Mouse (Mus musculus) common myeloid progenitor, adult 5-6 weeks (primary cell): Measurements from ENCODE around the gene Slc2a2. TPM values are rescaled to one million over a fixed set of nuclear protein-coding genes. Genes with fewer than 3 reads are reported as not detected.
A peak's percentile ranks its signal among the peaks of the same experiment; 100 is the strongest.

ENCODE experiments used
- ATAC-seq: replicated peaks from 2 replicates; pipeline ENCODE4 v1.8.0; 2016; ENCODE audit warnings: low read depth, mild to moderate bottlenecking, moderate TSS enrichment, inconsistent platforms; ENCODE audit not compliant: poor library complexity, severe bottlenecking
- total RNA-seq: library from RNA; stranded (forward); fragments of 200-1000, 187-1606 nt; gene quantifications from 2 replicates; pipeline ENCODE4 v1.2.3, GENCODE M21; 2017

Gene Slc2a2
- total RNA-seq: not detected in 2 replicates

DNA sequence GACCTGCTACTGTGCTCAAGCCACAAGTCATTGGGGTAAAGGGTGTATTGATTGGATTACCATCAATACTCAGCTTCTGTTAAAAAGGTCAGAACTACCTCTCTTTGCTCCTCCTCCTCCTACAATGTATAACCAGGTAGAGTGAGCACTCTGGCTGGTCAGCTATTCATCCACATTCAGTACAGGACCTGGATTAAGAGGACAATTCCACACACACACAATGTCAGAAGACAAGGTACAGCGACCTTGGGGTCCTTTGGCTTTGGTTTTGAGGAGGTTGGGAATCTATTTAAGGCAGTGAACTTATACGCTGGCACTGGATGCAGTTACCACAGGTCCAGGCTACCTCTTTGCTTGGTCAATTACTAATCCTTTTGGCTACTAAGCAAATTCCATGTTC, at the start of gene Slc2a2:
TSS of gene Slc2a2 (plus strand) at position 107 of the 400 bp plus-strand sequence.
- no peak for ATAC-seq

DNA sequence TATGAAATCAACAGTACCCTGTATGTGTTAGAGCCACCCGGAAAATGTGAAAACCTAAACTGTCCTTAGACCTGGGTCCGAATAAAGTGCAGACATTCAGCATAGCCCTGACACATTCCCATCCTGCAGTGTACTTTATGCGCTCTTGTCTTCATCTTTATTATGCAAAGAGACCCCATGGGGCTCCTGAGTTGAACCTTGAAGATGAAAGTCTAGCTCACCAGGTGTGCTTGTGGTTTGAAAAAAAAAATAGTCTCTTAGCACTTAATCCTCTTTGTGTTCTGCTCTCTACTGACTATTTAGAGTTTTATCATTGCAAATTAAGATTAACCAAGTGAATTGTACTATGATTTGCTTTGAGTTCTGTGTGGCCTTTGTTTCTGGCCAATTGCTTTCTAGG, 45.1 kb upstream of the Slc2a2 start:
- ATAC-seq: no peak

DNA sequence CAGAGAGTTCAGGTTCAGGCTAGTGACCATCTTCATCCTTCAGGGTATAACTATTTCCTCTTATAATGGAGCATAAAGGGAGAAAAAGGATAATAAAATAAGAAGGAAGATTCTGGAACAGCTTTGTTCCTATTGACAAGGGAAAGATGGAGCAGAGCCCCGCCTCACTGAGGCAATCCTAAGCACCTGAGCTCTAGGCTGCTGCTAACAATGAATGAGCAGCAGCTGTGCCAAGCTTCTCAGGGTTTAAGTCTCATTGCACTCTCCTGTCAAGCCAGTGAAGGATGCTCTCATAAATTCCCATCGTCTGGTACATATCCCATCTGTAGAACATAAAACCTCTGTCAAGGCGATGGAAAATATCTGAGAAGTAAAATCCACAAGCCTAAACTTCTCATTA, 44.7 kb upstream of the Slc2a2 start:
- ATAC-seq: no peak

DNA sequence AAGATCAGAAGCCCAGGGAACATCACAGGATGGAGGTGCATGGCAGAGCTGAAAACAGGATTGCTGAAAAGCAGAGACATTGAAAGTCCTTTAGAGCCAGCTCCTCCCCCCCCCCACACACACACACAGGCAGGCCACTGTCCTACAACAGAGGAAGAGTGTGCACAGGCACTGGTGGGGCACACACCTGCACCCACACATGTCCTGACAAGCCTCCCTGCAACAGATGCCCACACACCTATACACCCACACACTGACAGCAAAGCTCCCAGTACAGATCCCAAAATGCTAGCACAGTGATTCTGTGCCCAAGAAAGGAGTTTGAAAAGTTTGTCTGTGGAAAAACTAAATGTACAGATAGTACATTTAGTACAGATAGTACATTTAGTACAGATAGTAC, 43.0 kb upstream of the Slc2a2 start:
- ATAC-seq: no peak

DNA sequence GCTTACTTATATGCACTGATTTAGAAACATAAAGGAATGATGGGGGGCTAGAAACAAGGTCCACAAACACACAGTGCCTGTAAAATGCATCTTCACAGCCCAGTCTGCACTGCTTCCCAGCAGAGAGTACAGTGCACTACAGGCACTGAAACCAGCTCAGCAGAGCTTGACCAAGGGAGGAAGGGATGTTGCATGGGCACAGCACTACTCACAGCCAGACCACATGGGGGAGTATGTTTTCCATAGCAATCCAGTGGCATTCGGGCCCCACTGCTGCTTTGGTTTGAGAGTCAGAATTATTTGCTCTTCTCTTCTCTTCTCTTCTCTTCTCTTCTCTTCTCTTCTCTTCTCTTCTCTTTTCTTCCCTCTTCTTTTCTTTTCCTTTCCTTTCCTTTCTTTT, 39.4 kb upstream of the Slc2a2 start:
- no peak for ATAC-seq

DNA sequence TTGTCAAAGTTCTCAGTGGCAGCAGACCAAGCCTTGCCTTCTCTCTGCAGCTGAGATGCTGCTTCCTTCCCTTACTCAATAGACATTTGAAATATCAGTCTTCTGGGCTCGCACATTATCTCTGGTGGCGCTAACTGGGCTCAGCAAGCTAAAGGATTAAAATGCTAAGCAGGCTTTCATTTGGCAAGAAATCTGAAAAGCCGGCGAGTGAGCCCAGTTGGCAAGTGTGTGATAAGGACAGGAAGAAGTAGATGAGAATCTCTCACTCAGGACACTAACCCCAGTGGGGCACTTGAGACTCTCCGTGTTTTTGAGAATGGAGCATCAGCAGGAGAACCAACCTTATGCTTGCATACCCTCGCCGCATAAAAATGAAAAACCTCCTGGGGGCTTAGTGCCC, 16.9 kb upstream of the Slc2a2 start:
- no peak for ATAC-seq

DNA sequence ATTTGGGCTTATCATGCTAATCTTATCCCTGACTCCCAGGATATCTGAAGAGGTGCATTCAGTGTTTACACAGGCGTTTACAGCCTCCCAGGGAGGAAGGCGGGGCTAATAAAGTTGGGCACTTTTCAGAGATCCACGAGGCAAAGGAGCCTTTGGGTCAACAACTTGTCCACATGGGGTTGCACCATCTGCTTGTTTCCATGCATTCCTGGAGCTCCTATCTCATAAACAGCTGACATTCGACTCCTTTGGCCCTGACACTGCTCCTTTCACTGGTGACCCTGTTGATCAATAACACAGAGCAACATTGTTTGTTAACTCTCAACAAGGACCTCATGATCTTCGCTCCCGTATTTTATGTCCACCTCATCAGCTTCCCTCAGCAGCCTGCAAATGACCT, 15.8 kb upstream of the Slc2a2 start:
- ATAC-seq: no peak

DNA sequence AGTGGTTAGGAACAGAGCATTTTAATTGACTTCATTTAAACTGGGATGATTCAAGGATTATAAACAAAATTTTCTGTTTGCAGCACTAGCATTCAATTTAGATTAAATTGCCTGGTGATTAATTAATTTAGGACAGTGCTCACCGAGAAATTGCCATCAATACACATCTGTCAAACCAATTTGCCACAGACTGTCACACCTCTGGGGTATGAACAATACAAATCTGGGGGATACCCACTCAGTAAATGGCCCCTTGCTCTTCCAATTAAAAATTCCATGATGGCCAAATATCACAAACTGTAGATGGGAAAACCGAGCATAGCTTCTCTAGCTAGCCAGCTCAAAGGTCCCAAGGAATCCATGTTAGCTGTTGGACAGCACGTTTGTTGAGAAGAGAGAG, 15.3 kb upstream of the Slc2a2 start:
- ATAC-seq: no peak

DNA sequence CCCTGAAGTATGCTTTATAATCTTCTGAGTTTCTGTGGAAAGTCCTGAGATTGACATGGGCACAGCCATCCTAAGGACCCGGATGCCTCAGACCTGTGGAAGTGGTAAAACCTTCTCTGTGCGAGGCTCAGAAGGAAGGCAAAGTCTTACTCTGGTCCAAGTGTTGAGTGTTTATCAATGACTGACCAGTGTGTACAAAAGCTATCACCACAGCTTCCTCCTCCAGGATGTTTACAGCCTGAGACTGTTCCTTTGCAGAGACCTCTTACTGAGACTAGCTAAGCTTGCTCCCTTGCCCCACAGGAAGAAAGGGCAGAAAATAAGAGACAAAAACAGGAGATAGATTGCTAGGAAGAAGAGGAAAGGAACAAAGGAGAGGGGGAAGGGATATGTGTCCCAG, 12.2 kb upstream of the Slc2a2 start:
- ATAC-seq: no peak

DNA sequence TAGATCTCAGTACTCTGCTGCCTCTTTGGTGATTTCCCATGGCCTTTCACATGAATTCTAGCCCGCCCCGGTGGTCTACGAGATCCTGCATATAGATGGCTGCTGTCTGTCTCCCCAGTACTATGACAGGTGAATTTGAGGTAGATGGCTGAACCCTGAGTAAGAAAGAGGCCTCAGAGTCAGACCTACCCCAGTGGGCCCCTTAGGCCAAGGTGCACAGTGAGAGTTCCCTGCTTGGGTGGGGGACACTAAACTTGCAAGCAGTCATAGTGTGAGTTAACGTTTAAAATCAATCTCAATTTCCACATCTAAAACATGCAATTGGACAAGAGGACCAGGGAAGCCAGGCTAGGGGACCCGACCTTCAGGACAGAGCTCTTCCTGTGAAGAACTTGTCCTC, 2.9 kb upstream of the Slc2a2 start:
- no peak for ATAC-seq

DNA sequence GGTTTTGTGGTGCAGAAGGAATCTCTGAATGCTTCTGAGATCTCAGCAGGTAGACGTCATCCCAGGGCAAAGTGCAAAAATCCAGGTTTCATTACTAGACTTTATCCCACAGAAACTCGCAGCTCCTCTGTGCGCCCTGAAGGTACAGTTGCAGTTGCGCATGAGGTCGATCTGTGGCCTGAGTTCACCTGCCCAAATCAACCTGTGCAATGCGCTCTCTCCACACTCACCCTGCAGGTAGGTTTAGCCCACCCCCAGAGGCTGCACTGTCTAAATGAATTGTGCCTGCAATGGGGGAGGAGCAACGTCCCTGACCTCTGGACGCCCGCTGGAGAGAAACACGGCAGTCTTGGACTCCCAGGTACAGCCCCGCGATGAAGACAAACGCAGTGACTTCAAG, 2.1 kb upstream of the Slc2a2 start:
- ATAC-seq: no peak

DNA sequence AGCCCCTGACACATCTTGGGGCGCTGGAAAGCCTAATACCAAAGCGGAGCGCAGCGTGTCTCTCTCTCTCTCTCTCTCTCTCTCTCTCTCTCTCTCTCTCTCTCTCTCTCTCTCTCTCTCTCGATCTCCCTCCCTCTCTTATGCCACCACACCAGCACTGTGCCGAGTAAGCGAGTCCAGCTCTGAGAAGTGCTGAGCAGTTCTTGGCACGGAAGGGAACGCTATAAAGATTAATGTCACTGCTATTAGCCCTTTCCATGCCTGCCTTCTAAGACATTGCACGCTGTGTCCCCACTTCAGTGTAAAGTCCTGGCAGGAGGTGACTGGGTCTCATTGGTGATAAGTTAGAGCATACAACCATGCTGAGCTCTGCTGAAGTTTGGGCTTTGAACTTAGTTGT, 1.5 kb upstream of the Slc2a2 start:
- ATAC-seq: no peak

DNA sequence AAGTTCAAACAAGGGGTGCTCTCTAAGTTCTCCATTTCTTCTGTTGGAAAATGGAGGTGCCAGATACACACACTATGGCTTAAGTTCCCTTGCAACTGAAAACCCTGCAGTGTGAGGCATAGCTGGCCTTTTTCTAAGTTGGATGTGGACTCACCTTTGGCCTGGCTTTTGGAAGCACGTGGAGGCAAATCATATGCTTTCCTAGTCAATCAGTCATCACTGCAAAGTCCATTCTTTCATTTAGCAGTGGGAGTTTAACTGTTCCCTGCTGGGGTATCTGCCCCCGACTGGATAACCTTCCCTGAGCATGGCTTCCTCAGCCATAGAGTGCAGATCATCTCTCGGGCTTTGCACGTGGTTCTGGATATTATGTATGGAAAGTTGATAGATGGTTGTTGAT, 1.9 kb downstream of the Slc2a2 start:
- ATAC-seq: no peak

DNA sequence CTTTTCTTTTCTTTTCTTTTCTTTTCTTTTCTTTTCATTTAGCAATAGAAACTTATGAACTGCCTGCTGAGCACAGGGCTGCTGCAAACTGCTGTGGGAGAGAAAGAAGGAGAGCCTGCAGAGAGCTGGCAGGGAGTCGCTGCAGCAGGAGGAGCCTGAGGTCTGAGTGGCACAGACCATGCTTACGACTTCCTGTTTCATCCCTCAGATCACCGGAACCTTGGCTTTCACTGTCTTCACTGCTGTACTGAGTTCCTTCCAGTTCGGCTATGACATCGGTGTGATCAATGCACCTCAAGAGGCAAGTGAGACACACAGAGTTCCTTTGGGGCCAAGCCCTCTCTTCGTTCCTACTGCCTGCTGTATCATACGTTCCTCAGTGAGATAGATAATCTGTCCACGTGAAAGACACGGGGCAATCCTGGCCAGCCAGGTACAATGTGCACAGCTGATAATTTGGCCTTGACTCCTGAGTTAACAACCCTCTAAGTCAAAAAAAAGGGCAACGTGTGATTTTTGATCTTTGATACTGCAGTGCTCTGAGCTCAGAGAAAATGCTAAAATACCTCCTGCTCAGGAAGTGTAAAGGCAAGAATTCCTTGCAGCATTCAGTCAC, 7.9 kb downstream of the Slc2a2 start:
- peak; percentile 82 for ATAC-seq

DNA sequence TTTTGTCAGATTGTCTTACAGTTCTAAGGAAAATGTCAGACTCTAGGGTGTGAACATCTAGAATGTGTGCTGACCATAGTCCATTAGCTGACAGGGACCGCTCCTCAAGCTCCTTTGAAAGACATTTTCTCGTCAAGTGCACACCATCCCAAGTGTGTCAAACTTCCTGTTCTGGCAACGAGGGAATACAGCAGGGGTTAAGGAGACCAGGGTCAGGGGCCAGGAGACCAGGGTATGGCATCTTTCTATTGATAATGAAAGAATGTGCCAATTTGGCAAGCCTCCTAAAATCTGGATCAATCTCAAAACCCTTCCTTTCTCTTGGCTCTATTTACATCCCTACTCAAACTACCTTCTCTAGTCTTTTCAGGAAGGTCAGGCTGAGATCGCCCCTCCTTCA, 9.0 kb downstream of the Slc2a2 start:
- no peak for ATAC-seq

DNA sequence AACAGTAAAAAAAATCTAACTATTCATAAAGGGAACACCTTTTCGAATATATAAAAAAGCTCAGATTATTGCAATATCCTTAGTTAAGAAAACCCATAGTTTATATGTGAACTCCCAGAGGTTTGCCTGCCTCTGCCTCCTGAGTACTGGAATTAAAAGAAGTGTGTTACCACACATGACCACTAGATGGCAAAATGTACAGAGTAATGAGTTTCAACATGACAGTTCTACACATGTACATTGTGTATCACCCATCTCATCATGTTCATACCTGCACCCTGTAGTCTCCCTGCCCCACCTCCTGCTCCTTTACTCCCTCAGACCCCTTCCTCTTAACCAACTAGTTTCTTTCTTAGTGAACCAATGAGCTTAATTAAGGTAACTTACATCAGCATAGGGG, 12.0 kb downstream of the Slc2a2 start:
- ATAC-seq: 0 out of 2 replicates have a peak, but pooled peaks have one; percentile 29

DNA sequence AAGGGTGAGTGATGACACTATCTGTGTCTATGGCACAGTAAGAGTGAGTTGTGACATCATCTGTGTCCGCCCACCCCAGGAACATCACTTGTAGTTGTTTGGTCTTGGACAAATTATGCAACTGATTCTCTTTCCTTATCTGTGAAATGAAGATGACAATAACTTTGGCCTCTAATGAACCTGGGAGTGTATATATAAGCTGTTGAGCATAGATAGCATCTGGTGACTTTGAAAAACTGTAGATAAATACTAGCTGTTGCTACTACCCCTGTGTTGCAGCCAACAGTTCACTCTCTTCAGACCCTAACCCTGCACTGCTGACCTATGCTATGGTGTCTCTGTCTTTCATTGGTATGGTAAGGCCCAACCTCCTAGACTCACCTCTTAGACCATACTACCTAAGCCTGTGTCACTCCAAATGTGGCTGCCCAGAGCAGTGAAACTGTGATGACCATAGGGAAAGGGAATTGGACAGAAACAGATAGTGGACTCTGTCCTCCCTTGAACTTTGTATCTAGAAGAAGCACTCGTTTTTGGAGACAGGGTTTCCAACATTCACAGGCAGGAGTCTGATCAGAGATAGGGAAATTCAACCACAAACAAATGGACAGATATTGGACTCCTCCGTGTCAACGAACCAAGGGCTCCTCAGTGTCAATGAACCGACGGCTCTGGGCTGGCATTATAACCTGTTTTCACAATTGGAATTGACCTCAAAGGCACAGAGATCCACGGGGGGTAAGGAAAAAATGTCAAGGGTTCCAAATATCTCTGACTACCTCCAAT, 16.4 kb downstream of the Slc2a2 start:
- ATAC-seq: no peak

DNA sequence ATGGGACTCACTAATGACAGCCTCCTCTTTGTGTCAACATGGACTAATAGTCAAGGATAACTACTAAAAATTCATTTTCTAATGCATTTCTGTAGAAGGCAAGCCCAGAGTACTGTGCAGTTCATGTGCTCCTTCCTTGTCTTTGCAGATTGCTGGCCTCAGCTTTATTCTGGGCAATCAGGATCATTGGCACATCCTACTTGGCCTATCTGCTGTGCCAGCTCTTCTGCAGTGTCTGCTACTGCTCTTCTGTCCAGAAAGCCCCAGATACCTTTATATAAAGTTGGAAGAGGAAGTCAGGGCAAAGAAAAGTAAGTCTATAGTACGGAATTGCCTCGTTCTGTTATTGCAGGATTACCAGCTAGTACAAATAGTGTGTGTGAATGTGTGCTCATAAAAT, 20.8 kb downstream of the Slc2a2 start:
- no peak for ATAC-seq

DNA sequence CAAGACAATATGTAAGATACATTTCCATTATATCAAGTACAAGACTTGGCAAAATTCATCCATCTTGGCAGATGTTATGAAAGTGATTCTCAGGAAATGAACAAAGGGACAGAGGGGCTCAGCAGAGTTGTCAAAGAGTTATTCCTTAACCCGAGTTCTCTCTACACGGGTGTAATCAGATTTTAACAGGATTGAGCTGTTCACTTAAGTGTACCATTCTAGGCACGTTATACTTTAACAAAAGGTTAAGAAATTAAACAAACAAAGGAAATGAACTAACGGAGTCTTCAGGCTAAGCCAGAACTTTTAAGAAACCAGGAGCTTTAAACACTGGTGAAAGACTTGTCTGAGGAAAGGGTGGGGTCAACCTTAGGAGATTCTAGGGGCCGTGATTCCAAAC, 23.5 kb downstream of the Slc2a2 start:
- ATAC-seq: no peak

DNA sequence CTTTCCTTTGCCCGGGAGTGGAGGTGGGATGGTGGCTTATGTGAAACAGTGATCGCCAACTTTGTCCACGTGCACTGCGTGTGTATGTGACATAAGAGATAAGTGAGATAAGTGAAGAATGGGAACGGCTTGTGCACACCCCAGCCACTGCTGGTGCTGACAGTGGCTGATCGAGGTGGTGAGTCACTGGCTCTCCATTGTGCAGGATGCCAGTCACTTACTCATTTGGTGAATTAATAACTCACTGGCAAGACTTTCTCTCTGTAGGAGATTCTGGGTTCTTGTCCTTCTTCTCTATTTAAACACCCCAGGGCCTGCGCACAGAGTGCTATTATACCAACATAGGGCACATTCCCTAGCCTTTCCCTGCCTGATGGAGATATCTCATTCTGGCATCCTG, 24.1 kb downstream of the Slc2a2 start:
- ATAC-seq: no peak

DNA sequence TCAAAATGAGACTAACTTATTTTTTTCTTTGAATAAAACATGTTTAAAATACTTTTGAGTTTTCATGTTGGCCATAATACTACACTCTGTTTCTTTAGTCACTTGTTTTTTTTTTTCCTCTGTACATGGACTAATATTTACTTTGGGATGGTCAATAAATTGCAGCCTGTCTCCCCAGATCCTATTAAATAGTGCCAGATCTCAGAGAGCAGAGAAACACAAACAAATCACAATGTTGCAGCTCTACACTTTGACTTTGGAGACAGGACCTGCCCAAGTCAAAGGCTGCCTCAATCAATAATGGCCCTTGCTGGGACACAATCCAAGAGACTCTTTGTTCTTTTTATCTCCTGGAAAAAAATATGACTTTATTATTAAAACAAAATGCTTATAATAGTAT, 24.8 kb downstream of the Slc2a2 start:
- no peak for ATAC-seq

DNA sequence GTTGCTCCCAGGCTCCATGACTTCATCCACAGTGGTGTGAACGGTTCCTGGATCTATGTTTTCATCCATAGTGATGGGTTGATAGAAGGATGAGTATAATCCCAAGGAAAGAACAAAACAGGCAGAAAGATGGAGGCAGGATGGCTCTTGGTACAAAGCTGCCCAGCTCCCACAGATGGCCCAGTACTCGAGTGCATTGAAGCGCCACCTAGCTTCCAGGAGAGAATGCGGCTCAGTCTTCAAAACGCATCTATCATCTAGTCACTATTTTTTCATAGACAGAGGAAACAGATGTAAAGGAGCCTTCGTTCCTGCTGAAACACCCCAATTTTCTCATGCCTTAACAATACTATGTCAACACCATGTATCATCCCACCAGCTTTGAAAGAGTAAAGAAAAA, 25.8 kb downstream of the Slc2a2 start:
- ATAC-seq: 0 out of 2 replicates have a peak, but pooled peaks have one; percentile 32
